Mouse (Mus musculus): Measurements from ENCODE around the gene Gm11114. TPM values are rescaled to one million over a fixed set of nuclear protein-coding genes. Genes with fewer than 3 reads are reported as not detected.

The Gm11114 gene
- not detected in 2 replicates for polyA plus RNA-seq (2016; fragmentation: Nextera tagmentation; extraction: Ambion mirVana)

DNA sequence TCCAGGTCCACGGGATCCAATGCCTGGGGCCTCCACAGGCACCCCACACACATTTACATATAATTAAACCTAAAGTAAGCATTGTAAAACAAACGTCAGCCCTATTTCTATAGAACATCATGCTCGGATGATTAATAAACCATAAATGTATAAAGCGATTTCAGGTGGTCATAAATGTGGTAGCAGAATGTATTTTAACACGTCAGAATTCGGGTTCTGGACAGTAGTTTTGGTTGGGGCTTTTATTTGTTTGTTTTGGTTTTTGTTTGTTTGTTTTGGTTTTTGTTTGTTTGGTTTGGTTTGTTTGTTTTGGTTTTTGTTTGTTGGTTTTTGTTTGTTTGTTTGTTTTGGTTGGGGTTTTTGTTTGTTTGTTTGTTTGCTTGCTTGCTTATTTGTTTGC is at the start of gene Gm11114:
Gene Gm11114 (plus strand): TSS at position 301 of the 400 bp plus-strand sequence.
- Histone ChIP-seq H3K9me3 (no peaks in the 10 kb centered on the region), H3K4me3 (no peak within 1 kb of the TSS), H3K4me1 (no peaks in the 10 kb centered on the region), H3K36me3 (no peaks in the 10 kb centered on the region), H3K27me3 (no peaks in the 10 kb centered on the region), H3K27ac (no peak within 1 kb of the TSS), H3K9ac (no peak within 1 kb of the TSS), H3K4me2 (replicated peaks) (no peak within 1 kb of the TSS)
- 87% methylated on average over 6 of the region's 6 CpGs for WGBS
- no peak for ATAC-seq (ENCODE audit: insufficient number of reproducible peaks, insufficient read depth, low FRiP score, low TSS enrichment)

DNA sequence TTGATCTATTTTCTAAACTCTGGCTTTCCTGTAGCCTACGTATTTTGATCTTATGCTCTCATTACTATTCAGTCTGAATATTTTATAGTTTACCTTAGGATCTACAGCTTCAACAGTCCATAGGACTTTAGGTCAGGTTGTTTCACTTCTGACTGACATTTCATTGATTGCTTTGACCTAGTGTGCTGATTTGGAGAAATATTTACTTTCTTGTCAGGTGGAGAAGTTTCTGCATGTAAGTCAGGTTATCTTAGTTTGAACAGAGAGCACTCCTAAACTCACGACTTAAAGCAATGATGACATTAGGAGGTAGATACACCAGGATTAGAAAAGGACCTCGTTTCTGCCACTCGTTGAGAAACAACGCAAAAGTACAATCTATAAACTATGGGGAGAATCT is 45.7 kb upstream of the Gm11114 start:
- no peak overlapping the region for H3K27ac ChIP-seq
- no peaks in the 10 kb centered on the region for H3K27me3 ChIP-seq
- no peak overlapping the region for H3K4me3 ChIP-seq
- H3K9me3 ChIP-seq: no peaks in the 10 kb centered on the region
- 88% methylated on average over 5 of the region's 5 CpGs for WGBS
- no peaks in the 10 kb centered on the region for H3K4me1 ChIP-seq
- no peak overlapping the region for H3K4me2 ChIP-seq (replicated peaks)
- ATAC-seq (ENCODE audit: insufficient number of reproducible peaks, insufficient read depth, low FRiP score, low TSS enrichment): no peak
- H3K9ac ChIP-seq: no peak overlapping the region
- no peaks in the 10 kb centered on the region for H3K36me3 ChIP-seq

DNA sequence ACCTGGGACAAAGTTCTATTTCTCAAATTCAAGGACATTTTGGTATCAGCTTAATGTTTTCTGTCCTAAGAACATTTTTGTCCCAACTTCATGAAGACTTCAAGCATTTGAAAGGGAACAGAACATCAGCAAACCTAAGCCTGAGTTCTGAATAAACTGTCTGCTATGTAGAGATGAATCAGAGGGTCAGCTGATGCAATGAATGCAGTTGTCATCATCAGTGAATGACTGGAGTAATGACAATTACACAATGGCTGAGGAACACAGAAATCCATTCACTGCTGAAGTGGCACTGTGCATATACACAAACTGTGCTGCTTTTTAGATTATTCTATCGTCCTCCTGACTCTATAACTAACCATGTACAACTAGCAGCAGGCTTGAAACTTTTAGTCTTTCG is 38.5 kb upstream of the Gm11114 start:
- Histone ChIP-seq H3K4me1 (no peaks in the 10 kb centered on the region), H3K9me3 (no peaks in the 10 kb centered on the region), H3K9ac (no peak overlapping the region), H3K4me3 (no peak overlapping the region), H3K36me3 (no peaks in the 10 kb centered on the region), H3K27me3 (no peaks in the 10 kb centered on the region), H3K4me2 (replicated peaks) (no peak overlapping the region), H3K27ac (no peak overlapping the region)
- 82% methylated on average over 2 of the region's 2 CpGs for WGBS
- no peak for ATAC-seq (ENCODE audit: insufficient number of reproducible peaks, insufficient read depth, low FRiP score, low TSS enrichment)

DNA sequence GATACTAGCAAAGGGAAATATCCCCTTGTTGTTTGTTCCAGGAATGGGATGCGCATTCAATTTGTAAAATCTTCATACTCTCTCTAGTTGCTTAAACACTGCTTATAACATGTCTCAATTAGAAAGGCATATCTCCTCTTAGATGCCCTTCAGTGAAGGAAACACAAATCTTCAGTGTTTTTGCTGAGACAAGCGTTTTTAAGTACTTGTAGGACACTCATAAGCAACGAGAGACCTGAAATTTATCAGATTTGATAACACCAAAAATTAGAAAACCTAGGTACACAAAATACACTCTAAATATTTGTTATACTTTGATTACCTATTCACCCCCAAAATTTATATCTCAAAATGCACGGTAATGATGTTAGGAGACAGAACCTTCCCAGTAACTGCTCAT is 9.7 kb upstream of the Gm11114 start:
- no peaks in the 10 kb centered on the region for H3K27me3 ChIP-seq
- no peak for ATAC-seq (ENCODE audit: insufficient number of reproducible peaks, insufficient read depth, low FRiP score, low TSS enrichment)
- H3K4me2 ChIP-seq (replicated peaks): no peak overlapping the region
- H3K9me3 ChIP-seq: no peaks in the 10 kb centered on the region
- H3K9ac ChIP-seq: no peak overlapping the region
- no peaks in the 10 kb centered on the region for H3K4me1 ChIP-seq
- H3K4me3 ChIP-seq: no peak overlapping the region
- WGBS: 86% methylated on average over 4 of the region's 4 CpGs
- H3K27ac ChIP-seq: no peak overlapping the region
- H3K36me3 ChIP-seq: no peaks in the 10 kb centered on the region

DNA sequence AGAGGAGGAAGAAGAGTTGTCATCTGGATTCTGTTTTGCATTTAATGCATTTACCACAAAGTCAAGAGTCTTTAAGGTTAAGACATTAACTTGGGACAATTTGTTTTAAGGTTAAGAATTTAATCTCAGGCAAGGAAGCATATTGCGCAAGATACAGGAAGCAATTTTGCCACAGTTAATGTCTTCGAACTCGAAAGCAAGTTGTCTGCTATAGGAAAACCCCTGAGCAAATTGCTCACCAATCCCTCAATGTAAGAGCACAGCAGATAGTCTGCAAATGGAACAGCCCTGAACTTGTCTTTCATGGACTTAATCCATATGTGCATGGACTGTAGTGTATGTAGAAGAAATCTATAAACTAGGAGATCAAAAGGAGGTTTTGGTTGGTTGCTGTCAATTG is 9.2 kb upstream of the Gm11114 start:
- 81% methylated on average over 3 of the region's 3 CpGs for WGBS
- no peak for ATAC-seq (ENCODE audit: insufficient number of reproducible peaks, insufficient read depth, low FRiP score, low TSS enrichment)
- Histone ChIP-seq H3K27ac (no peak overlapping the region), H3K36me3 (no peaks in the 10 kb centered on the region), H3K4me2 (replicated peaks) (no peak overlapping the region), H3K9ac (no peak overlapping the region), H3K4me3 (no peak overlapping the region), H3K4me1 (no peaks in the 10 kb centered on the region), H3K9me3 (no peaks in the 10 kb centered on the region), H3K27me3 (no peaks in the 10 kb centered on the region)

DNA sequence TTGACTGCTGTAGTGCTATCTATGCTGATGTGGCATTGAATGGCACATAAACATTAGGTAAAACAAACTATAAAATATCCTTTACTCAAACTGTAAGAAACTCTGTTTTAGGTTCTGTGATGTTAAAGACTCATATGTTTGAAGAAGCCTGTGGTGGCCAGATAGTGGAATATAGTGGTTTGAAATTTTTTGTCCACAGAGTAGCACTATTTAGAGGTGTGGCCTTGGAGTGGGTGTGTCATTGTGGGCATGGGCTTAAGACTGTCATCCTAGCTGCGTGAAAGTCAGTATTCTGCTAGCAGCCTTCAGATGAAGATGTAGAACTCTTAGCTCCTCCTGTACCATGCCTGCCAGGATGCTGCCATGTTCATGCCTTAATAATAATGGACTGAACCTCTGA is 3.5 kb downstream of the Gm11114 start:
- ATAC-seq (ENCODE audit: insufficient number of reproducible peaks, insufficient read depth, low FRiP score, low TSS enrichment): no peak
- Histone ChIP-seq H3K9me3 (no peaks in the 10 kb centered on the region), H3K27me3 (no peaks in the 10 kb centered on the region), H3K9ac (no peak overlapping the region), H3K27ac (no peak overlapping the region), H3K36me3 (no peaks in the 10 kb centered on the region), H3K4me1 (no peaks in the 10 kb centered on the region), H3K4me3 (no peak overlapping the region), H3K4me2 (replicated peaks) (no peak overlapping the region)
- 76% methylated on average over 1 of the region's 1 CpGs for WGBS

DNA sequence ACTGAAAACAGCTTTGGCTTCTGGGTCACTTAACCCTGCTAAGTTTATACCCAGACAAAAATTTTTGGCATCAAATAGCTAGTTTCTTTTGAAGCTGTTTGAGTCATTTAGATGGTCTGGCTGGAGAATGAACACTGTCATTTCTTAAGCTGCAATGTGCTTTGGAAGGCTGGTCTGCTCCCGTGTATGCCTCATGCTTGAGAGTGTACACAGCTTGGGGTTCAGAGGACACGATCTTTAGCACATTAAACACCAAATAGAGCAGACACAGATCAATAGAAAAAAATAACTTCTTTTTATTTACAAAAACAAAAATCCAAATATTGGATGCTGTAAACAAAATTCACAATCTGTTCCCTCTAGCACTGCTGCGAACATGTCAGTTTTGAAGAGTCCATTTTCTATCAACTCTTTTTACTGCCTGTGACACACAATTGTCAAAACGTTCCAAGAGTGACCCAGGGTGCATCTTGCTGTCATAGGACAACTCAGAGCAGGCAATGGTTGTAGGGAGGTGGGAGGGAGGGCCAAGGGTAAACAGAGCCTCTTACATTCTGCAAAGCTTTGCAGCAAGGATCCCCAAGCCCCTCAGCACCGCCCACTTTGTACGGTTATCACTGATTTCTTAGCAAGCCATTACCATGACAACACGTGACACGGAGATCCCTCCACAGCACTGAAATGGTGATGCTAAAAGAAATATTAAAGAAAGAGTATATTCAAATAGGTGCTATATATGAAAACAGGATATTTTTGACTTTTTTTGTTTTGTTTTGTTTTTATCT is 7.8 kb downstream of the Gm11114 start:
- 64% methylated on average over 8 of the region's 8 CpGs for WGBS
- H3K4me1 ChIP-seq: no peaks in the 10 kb centered on the region
- no peak overlapping the region for H3K4me2 ChIP-seq (replicated peaks)
- no peak overlapping the region for H3K4me3 ChIP-seq
- H3K27ac ChIP-seq: no peak overlapping the region
- H3K27me3 ChIP-seq: peaks cover 8% of the 10 kb centered on the region
- H3K9me3 ChIP-seq: no peaks in the 10 kb centered on the region
- H3K36me3 ChIP-seq: no peaks in the 10 kb centered on the region
- H3K9ac ChIP-seq: no peak overlapping the region
- no peak for ATAC-seq (ENCODE audit: insufficient number of reproducible peaks, insufficient read depth, low FRiP score, low TSS enrichment)

DNA sequence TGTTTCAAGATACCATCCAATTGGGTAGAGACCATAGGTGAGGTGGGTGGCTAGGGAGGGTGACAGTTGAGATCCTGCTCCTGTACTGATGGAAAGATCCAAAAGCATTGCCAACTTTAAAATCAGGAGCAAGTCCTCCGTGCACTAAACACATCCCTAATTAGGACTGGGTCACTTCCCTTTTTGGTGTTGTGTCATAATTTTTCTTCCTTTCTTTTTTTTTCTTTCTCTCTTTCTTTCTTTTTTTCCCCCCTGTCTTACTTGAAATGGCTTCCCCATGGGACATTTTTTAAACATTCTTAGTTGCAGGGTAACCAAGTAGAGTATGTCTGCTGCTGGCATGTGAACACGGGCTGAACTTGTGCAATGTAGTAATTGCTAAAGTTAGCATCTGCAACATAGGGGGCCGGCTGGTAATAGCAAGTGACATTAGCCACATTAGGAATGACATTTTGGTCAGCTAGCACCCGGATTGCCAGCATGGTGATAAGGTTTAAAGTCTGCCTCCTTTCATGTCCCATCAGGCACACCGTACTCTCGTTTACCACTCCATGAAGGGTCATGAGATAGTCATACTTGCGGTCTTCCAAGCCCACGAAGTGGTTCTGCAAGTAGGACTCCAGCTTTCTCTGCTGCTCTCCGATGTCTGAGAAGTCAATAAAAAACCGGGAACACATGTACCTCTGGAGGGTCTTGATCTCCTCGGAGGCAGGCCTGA is 11.7 kb downstream of the Gm11114 start:
- H3K4me3 ChIP-seq: 0 out of 2 replicates have a peak overlapping the region, but pooled peaks have one; percentile 74
- WGBS: 78% methylated on average over 11 of the region's 11 CpGs
- no peaks in the 10 kb centered on the region for H3K4me1 ChIP-seq
- no peak overlapping the region for H3K27ac ChIP-seq
- H3K36me3 ChIP-seq: no peaks in the 10 kb centered on the region
- no peaks in the 10 kb centered on the region for H3K9me3 ChIP-seq
- peaks cover 22% of the 10 kb centered on the region for H3K27me3 ChIP-seq
- ATAC-seq (ENCODE audit: insufficient number of reproducible peaks, insufficient read depth, low FRiP score, low TSS enrichment): no peak
- H3K4me2 ChIP-seq (replicated peaks): peak overlapping the region; percentile 91
- no peak overlapping the region for H3K9ac ChIP-seq

DNA sequence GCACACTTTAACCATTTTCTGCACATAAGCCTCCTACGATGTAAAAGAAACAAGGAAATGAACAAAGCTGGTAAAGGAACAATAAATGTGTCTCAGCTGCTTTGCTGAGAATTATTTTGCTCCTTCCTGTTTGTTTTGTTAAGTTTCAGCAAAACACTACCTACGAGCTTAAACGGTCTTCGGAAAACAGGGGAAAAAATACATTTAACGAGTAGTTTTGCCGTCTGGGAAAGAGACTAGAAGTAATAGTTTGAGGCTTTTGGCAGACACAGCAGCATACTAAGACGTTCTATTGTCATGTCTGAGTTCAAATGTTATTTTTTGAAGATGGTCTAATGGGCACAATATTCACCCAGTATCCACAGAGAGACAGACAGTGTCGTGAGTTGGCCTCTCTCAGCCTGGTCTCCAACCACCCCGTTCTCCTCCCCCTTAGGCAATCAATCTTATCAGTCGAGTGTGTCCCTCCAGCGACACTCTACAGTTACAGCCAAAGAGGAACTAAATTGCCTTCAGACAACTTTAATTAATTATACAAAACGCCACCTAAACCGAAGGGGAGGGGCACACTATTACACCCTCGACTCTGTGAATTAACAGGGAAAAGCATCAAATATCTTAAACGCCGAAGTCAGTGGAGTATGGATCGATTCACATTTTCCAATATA is 12.8 kb downstream of the Gm11114 start:
- no peak overlapping the region for H3K9ac ChIP-seq
- no peaks in the 10 kb centered on the region for H3K36me3 ChIP-seq
- ATAC-seq (ENCODE audit: insufficient number of reproducible peaks, insufficient read depth, low FRiP score, low TSS enrichment): no peak
- no peak overlapping the region for H3K27ac ChIP-seq
- peak overlapping the region; percentile 91 for H3K4me2 ChIP-seq (replicated peaks)
- peak overlapping the region; percentile 74 for H3K4me3 ChIP-seq
- H3K9me3 ChIP-seq: no peaks in the 10 kb centered on the region
- peaks cover 22% of the 10 kb centered on the region for H3K27me3 ChIP-seq
- no peaks in the 10 kb centered on the region for H3K4me1 ChIP-seq
- WGBS: 39% methylated on average over 17 of the region's 17 CpGs

DNA sequence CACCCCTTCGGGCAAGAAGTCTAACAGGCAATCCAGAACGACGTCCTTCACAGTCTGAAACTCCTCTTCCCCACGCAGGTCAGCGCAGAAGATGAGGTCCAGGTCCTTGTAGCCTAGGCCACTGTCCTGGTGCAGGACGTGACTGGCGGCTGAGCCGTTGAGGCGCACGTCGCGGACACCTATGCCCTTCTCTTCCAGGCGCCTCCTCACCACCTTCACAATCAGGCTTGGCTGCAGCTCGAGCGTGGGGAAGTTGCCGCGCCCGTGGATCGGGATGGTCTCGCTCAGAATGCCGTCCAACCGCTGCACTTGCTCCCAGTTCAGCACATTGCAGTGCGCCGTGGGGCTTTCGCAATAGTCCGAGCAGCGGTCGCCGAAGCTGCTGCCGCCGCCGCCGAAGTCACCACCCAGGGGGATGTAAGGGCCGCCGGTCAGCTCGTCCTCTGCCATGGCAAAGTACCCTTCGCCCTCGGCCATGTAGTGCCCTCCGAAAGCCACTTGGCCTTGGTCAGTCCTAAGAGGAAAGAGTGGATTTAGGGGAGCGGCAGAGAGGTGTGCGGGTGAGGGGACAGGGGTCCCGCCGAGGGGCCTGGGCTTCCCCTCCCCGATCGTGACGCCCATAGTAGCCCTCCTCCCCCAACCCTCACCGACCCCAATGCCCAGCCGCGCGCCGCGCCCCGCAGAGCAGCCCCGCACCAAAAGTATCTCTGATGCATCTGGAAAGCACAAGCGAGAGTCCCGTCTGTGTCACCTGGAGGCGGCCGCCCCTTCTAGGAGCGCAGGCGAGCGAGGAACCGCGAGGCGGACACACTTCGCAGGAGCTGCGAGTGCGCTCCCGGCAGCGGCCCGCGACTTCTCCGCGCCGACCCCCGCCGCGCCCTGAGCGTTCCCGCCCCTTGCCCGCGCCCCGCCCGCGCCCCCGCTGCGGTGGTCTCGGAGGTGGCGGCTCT is 14.0 kb downstream of the Gm11114 start:
- Histone ChIP-seq H3K36me3 (no peaks in the 10 kb centered on the region), H3K27ac (peak overlapping the region; percentile 57; the same call in 1 of the 2 replicates), H3K4me1 (no peaks in the 10 kb centered on the region), H3K27me3 (peaks cover 22% of the 10 kb centered on the region), H3K9ac (peak overlapping the region; percentile 60), H3K4me3 (peak overlapping the region; percentile 74), H3K4me2 (replicated peaks) (peak overlapping the region; percentile 91), H3K9me3 (no peaks in the 10 kb centered on the region)
- peak; percentile 50 for ATAC-seq (ENCODE audit: insufficient number of reproducible peaks, insufficient read depth, low FRiP score, low TSS enrichment)
- under 1% methylated on average over 85 of the region's 88 CpGs for WGBS

Data from embryonic facial prominence, embryonic 12.5 days (tissue).